Mouse (Mus musculus) cerebellum, adult 2 months (tissue): Measurements from ENCODE around the gene Fxyd6. TPM values are rescaled to one million over a fixed set of nuclear protein-coding genes. Genes with fewer than 3 reads are reported as not detected.

ENCODE experiments used
- DNase-seq, 2 experiments: peaks; one replicate each; pipeline ENCODE4 v3.0.0; 2021
- H3K27ac ChIP-seq: fragments of 200-500 bp; 2 replicates; pipeline ENCODE4 v1.5.1; 2012; ENCODE audit warnings: low read length, control low read depth, inconsistent platforms; ENCODE audit not compliant: insufficient read depth
- H3K27me3 ChIP-seq: fragments of 200-500 bp; 2 replicates; pipeline ENCODE4 v1.6.1; 2012; ENCODE audit warnings: inconsistent platforms, mild to moderate bottlenecking, low read length, moderate library complexity; ENCODE audit not compliant: control insufficient read depth, insufficient read depth
- H3K4me1 ChIP-seq: fragments of 200-500 bp; 2 replicates; pipeline ENCODE4 v1.6.1; 2011; ENCODE audit warnings: low read length; ENCODE audit not compliant: control insufficient read depth, insufficient read depth
- H3K4me3 ChIP-seq: fragments of 200-500 bp; replicated peaks from 2 replicates; pipeline ENCODE3; 2011; ENCODE audit warnings: mild to moderate bottlenecking, low read depth, low read length, control low read depth; ENCODE audit not compliant: insufficient read depth
- CTCF ChIP-seq: fragments of 200-500 bp; IDR thresholded peaks from 2 replicates; pipeline ENCODE4 v1.5.1; 2011; ENCODE audit warnings: low read depth, mild to moderate bottlenecking, control low read depth, low read length, moderate library complexity, borderline replicate concordance; ENCODE audit not compliant: insufficient read depth
- POLR2A ChIP-seq: fragments of 200-500 bp; IDR thresholded peaks from 2 replicates; pipeline ENCODE4 v1.6.1; 2011; ENCODE audit warnings: low read length, control low read depth, borderline replicate concordance; ENCODE audit not compliant: insufficient read depth
- WGBS: fragments of 180-500 bp; shearing (Covaris S2); methylation state at CpG from one replicate; pipeline ENCODE4 v1.1.7; 2018; 5-methylcytosine and 5-hydroxymethylcytosine counted together
- polyA plus RNA-seq: library from polyadenylated mRNA; depleted of rRNA; stranded (reverse); fragments of >200 nt; gene quantifications from 2 replicates; pipeline ENCODE4 v1.2.3, GENCODE M21; 2012

Gene Fxyd6
- polyA plus RNA-seq, 1 experiment = 104 TPM

DNA sequence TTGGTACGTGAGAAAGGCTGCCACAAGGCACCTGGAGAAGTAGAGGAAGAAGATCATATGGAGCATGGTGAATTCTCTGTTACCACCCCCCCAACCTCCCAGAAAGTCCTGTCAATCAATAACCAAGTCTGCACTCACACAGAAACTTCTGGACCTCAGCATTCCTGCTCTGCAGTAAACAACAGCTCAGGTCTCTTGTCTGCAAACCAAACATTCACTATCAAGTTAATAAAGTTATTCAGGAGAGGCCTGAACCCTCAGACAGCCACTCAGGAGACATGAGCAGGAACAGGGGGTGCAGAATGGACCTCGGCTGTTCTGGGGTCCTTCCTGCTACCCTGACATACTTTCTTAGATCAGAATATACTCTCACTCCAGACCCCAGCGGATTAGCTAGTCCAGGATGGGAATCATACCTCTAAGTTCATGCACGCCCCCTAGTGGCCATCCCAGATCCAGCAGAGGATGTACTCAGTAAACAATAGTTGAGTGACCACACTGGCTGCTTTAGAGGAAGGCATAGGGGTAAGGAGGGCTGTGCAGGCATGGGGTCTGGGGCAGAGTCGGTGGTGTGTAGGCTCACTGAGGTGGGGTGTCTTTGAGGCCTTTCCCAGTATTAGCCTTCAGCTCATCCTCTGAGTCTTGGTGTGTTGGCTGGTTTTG, 43.6 kb downstream of the Fxyd6 start:
- no peak for TF ChIP-seq POLR2A
- peak; percentile 49; the same call in 1 of the 2 replicates for TF ChIP-seq CTCF
- 64% methylated on average over 5 of the region's 5 CpGs for WGBS
- peak in 1 of 2 experiments; percentile 48 for DNase-seq
- H3K4me3 ChIP-seq = no peak overlapping the region
- no peak overlapping the region for H3K27ac ChIP-seq
- no peaks in the 10 kb centered on the region for H3K27me3 ChIP-seq
- H3K4me1 ChIP-seq = peaks cover 9% of the 10 kb centered on the region

DNA sequence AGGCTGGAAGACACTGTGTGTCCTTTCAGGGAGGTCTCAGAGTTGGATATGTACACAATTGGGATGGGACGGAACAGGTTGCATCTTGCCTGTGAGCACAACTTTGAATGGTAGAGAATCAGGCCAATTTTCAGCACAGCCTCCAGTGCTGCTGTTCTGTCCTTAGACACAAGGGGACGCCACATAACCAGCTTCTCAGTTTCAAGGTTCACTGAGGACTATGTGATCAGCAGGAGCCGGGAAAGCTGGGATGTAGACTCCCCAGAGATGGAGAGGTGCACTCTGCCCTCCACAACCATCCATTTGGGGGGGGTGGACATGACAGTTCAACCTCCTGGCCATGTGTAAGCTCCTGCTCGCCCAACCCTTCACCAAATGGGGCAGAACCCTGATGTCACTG, 45.9 kb downstream of the Fxyd6 start:
- no peak overlapping the region for H3K27ac ChIP-seq
- 49% methylated on average over 4 of the region's 4 CpGs for WGBS

GRCm38 (mm10) chr9:45417245-45417644, 47.3 kb downstream of the Fxyd6 start:
- 33% methylated on average over 8 of the region's 8 CpGs for WGBS
- Histone ChIP-seq H3K4me1 (peaks cover 12% of the 10 kb centered on the region), H3K4me3 (peak overlapping the region; percentile 7), H3K27me3 (no peaks in the 10 kb centered on the region), H3K27ac (no peak overlapping the region)
- peak; percentile 66 to 74 for DNase-seq
- TF ChIP-seq CTCF = peak; percentile 85
- no peak for TF ChIP-seq POLR2A

More for the DNA sequence above, 45.9 kb downstream of the Fxyd6 start:
- TF ChIP-seq POLR2A (no peak), CTCF (peak; percentile 84)
- no peak overlapping the region for H3K4me3 ChIP-seq
- peaks cover 9% of the 10 kb centered on the region for H3K4me1 ChIP-seq
- no peaks in the 10 kb centered on the region for H3K27me3 ChIP-seq
- peak; percentile 66 to 82 for DNase-seq

DNA sequence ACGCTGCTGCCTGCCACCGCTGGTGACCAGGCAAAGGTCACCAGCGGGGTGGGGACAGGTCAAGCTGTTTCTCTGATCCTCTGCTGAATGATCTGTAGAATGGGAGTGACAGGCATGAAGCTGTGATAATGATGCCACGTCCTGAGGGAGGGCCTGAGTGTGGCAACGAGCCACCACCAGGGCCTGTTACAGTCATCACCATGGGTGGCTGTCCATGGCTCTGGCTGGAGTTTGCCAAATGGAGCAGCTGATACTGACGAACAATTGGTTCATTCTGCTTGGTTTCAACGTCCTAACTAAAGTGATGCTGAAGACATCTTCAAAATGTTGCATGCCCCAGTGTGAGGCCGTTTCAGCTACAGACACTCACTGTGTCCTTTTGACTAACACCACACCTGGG, 48.3 kb downstream of the Fxyd6 start:
- Histone ChIP-seq H3K27me3 (no peaks in the 10 kb centered on the region), H3K4me3 (no peak overlapping the region), H3K27ac (no peak overlapping the region), H3K4me1 (peaks cover 21% of the 10 kb centered on the region)
- TF ChIP-seq CTCF (no peak), POLR2A (no peak)
- WGBS = 37% methylated on average over 8 of the region's 8 CpGs
- DNase-seq = peak in 1 of 2 experiments; percentile 52

GRCm38 (mm10) chr9:45421209-45421608, 51.2 kb downstream of the Fxyd6 start:
- H3K27me3 ChIP-seq = no peaks in the 10 kb centered on the region
- 86% methylated on average over 8 of the region's 8 CpGs for WGBS
- no peak for DNase-seq

GRCm38 (mm10) chr9:45422761-45423298, 52.8 kb downstream of the Fxyd6 start:
- no peak for TF ChIP-seq POLR2A
- no peak for TF ChIP-seq CTCF
- Histone ChIP-seq H3K4me1 (peaks cover 34% of the 10 kb centered on the region), H3K27ac (no peak overlapping the region), H3K4me3 (no peak overlapping the region), H3K27me3 (no peaks in the 10 kb centered on the region)
- DNase-seq = peak; percentile 56 to 61
- 17% methylated on average over 7 of the region's 7 CpGs for WGBS

More at GRCm38 (mm10) chr9:45421209-45421608, 51.2 kb downstream of the Fxyd6 start:
- H3K4me1 ChIP-seq = peaks cover 27% of the 10 kb centered on the region
- H3K27ac ChIP-seq = no peak overlapping the region
- TF ChIP-seq POLR2A (no peak), CTCF (peak; percentile 51; the same call in 1 of the 2 replicates)
- no peak overlapping the region for H3K4me3 ChIP-seq

- peak; percentile 77 to 89 for DNase-seq
- Histone ChIP-seq H3K27me3 (no peaks in the 10 kb centered on the region), H3K4me1 (peaks cover 32% of the 10 kb centered on the region), H3K27ac (peak within 1 kb of the TSS; percentile 44; the same call in 1 of the 2 replicates), H3K4me3 (no peak within 1 kb of the TSS)
- 16% methylated on average over 4 of the region's 4 CpGs for WGBS
- TF ChIP-seq CTCF (peak; percentile 32; the same call in 1 of the 2 replicates), POLR2A (no peak)
Observed at GRCm38 (mm10) chr9:45426456-45426855, 56.5 kb downstream of the Fxyd6 start, which contains the start of gene Dscaml1. Gene Dscaml1, plus strand, starts transcription at chr9:45426628.

DNA sequence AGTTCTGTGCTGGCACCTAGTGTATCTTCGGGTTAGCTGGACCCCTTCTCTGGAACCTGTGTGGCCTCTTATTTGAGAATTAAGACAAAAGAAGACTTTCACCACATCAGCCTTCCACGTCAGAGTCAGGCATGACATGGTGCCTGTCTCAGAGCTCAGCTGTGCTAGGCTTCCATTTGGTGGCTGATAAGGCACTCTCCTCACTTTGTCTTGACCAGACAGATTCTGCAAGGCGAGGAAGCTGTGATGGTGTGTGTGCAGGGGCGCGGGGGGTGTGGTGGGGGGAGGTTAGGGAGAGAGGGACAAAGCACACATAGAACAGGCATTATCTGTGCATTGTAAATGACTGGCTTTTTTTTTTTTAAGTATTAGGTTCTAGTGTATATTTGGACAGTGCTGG, 59.4 kb downstream of the Fxyd6 start:
- TF ChIP-seq CTCF (no peak), POLR2A (no peak)
- H3K4me1 ChIP-seq = peaks cover 29% of the 10 kb centered on the region

More for the DNA sequence above, 59.4 kb downstream of the Fxyd6 start:
- WGBS = 76% methylated on average over 5 of the region's 5 CpGs
- H3K27ac ChIP-seq = no peak overlapping the region
- H3K4me3 ChIP-seq = no peak overlapping the region
- DNase-seq = no peak
- H3K27me3 ChIP-seq = no peaks in the 10 kb centered on the region
